Mouse (Mus musculus): ENCODE measurements around the gene Nfe2l1.

GRCm38 (mm10) chr11:96780306-96780705 lies 49.5 kb downstream of the Nfe2l1 start:
- no peak for TF ChIP-seq EP300 (IDR thresholded peaks at IDR 0.05; ENCODE audit: low read depth)
- no peak for TF ChIP-seq CTCF (IDR thresholded peaks at IDR 0.05; ENCODE audit: low read depth)

All from liver, postnatal 0 days (tissue).